Mouse (Mus musculus): ENCODE results near the gene Lcp2. TPM values are rescaled to one million over a fixed set of nuclear protein-coding genes. Genes with fewer than 3 reads are reported as not detected.

The Lcp2 gene
- polyA plus RNA-seq, 1 experiment from 2014 or later = 2.3 TPM

- WGBS = 82% methylated on average over 10 of the region's 10 CpGs
- H3K4me3 ChIP-seq = no peak within 1 kb of the TSS
- ATAC-seq (replicated peaks; ENCODE audit: insufficient number of reproducible peaks, insufficient read depth, low FRiP score, low read depth) = no peak
Observed at GRCm38 (mm10) chr11:34098422-34098821, 51.7 kb downstream of the Lcp2 start, which contains the start of gene 4930469K13Rik. Gene 4930469K13Rik, minus strand, starts transcription at chr11:34098554.

GRCm38 (mm10) chr11:34101827-34102226 lies 55.1 kb downstream of the Lcp2 start:
- H3K4me3 ChIP-seq = no peak overlapping the region
- ATAC-seq (replicated peaks; ENCODE audit: insufficient number of reproducible peaks, insufficient read depth, low FRiP score, low read depth) = no peak
- no peaks in the 10 kb centered on the region for H3K27me3 ChIP-seq
- no peak overlapping the region for H3K27ac ChIP-seq
- no peak overlapping the region for H3K9ac ChIP-seq
- 58% methylated on average over 4 of the region's 4 CpGs for whole genome bisulfite sequencing
- no peak overlapping the region for H3K4me2 ChIP-seq
- no peaks in the 10 kb centered on the region for H3K4me1 ChIP-seq (replicated peaks)
- H3K9me3 ChIP-seq (replicated peaks) = no peaks in the 10 kb centered on the region
- no peaks in the 10 kb centered on the region for H3K36me3 ChIP-seq

More at GRCm38 (mm10) chr11:34098422-34098821, 51.7 kb downstream of the Lcp2 start, which contains the start of gene 4930469K13Rik:
- no peak within 1 kb of the TSS for H3K9ac ChIP-seq
- no peaks in the 10 kb centered on the region for H3K4me1 ChIP-seq (replicated peaks)
- no peaks in the 10 kb centered on the region for H3K9me3 ChIP-seq (replicated peaks)
- no peak within 1 kb of the TSS for H3K4me2 ChIP-seq
- H3K36me3 ChIP-seq = no peaks in the 10 kb centered on the region
- no peak within 1 kb of the TSS for H3K27ac ChIP-seq
- no peaks in the 10 kb centered on the region for H3K27me3 ChIP-seq

- Histone ChIP-seq H3K36me3 (no peaks in the 10 kb centered on the region), H3K4me2 (no peak overlapping the region), H3K4me3 (no peak overlapping the region), H3K27me3 (no peaks in the 10 kb centered on the region), H3K4me1 (replicated peaks) (no peaks in the 10 kb centered on the region), H3K27ac (no peak overlapping the region), H3K9me3 (replicated peaks) (no peaks in the 10 kb centered on the region), H3K9ac (no peak overlapping the region)
- 41% methylated on average over 1 of the region's 1 CpGs for WGBS
- ATAC-seq (replicated peaks; ENCODE audit: insufficient number of reproducible peaks, insufficient read depth, low FRiP score, low read depth) = no peak
Observed at GRCm38 (mm10) chr11:34104919-34105318, 58.2 kb downstream of the Lcp2 start.

- H3K27me3 ChIP-seq = no peaks in the 10 kb centered on the region
- ATAC-seq (replicated peaks; ENCODE audit: insufficient number of reproducible peaks, insufficient read depth, low FRiP score, low read depth) = no peak
- no peaks in the 10 kb centered on the region for H3K36me3 ChIP-seq
- no peaks in the 10 kb centered on the region for H3K4me1 ChIP-seq (replicated peaks)
- H3K9me3 ChIP-seq (replicated peaks) = no peaks in the 10 kb centered on the region
- H3K4me3 ChIP-seq = no peak overlapping the region
- H3K9ac ChIP-seq = no peak overlapping the region
- no peak overlapping the region for H3K27ac ChIP-seq
- H3K4me2 ChIP-seq = no peak overlapping the region
- WGBS = 89% methylated on average over 1 of the region's 1 CpGs
Observed at GRCm38 (mm10) chr11:34109260-34109659, 62.5 kb downstream of the Lcp2 start.

GRCm38 (mm10) chr11:34111940-34112339 lies 65.2 kb downstream of the Lcp2 start:
- no peak for ATAC-seq (replicated peaks; ENCODE audit: insufficient number of reproducible peaks, insufficient read depth, low FRiP score, low read depth)
- no peaks in the 10 kb centered on the region for H3K4me1 ChIP-seq (replicated peaks)
- no peak overlapping the region for H3K9ac ChIP-seq
- H3K4me2 ChIP-seq = no peak overlapping the region
- WGBS = 65% methylated on average over 7 of the region's 7 CpGs
- H3K27me3 ChIP-seq = no peaks in the 10 kb centered on the region
- no peak overlapping the region for H3K27ac ChIP-seq
- H3K4me3 ChIP-seq = no peak overlapping the region
- no peaks in the 10 kb centered on the region for H3K9me3 ChIP-seq (replicated peaks)
- no peaks in the 10 kb centered on the region for H3K36me3 ChIP-seq

GRCm38 (mm10) chr11:34112781-34113380 lies 66.2 kb downstream of the Lcp2 start:
- no peak for ATAC-seq (replicated peaks; ENCODE audit: insufficient number of reproducible peaks, insufficient read depth, low FRiP score, low read depth)
- 54% methylated on average over 4 of the region's 4 CpGs for WGBS

GRCm38 (mm10) chr11:34113760-34114159 lies 67.0 kb downstream of the Lcp2 start:
- H3K4me2 ChIP-seq = no peak overlapping the region
- H3K27ac ChIP-seq = no peak overlapping the region
- no peaks in the 10 kb centered on the region for H3K36me3 ChIP-seq
- no peaks in the 10 kb centered on the region for H3K27me3 ChIP-seq
- H3K9ac ChIP-seq = no peak overlapping the region
- H3K9me3 ChIP-seq (replicated peaks) = no peaks in the 10 kb centered on the region
- H3K4me1 ChIP-seq (replicated peaks) = no peaks in the 10 kb centered on the region
- no peak for ATAC-seq (replicated peaks; ENCODE audit: insufficient number of reproducible peaks, insufficient read depth, low FRiP score, low read depth)
- H3K4me3 ChIP-seq = no peak overlapping the region
- 43% methylated on average over 2 of the region's 2 CpGs for WGBS

More at GRCm38 (mm10) chr11:34112781-34113380, 66.2 kb downstream of the Lcp2 start:
- Histone ChIP-seq H3K4me2 (no peak overlapping the region), H3K4me1 (replicated peaks) (no peaks in the 10 kb centered on the region), H3K27ac (no peak overlapping the region), H3K27me3 (no peaks in the 10 kb centered on the region), H3K4me3 (no peak overlapping the region), H3K36me3 (no peaks in the 10 kb centered on the region), H3K9ac (no peak overlapping the region), H3K9me3 (replicated peaks) (no peaks in the 10 kb centered on the region)

GRCm38 (mm10) chr11:34116572-34117135 lies 69.9 kb downstream of the Lcp2 start:
- WGBS = 20% methylated on average over 2 of the region's 2 CpGs
- peak; percentile 43; the same call in 1 of the 2 replicates for ATAC-seq (replicated peaks; ENCODE audit: insufficient number of reproducible peaks, insufficient read depth, low FRiP score, low read depth)
- H3K4me3 ChIP-seq = no peak overlapping the region

GRCm38 (mm10) chr11:34117581-34117980 lies 70.9 kb downstream of the Lcp2 start:
- Histone ChIP-seq H3K9me3 (replicated peaks) (no peaks in the 10 kb centered on the region), H3K4me3 (no peak overlapping the region), H3K27ac (no peak overlapping the region), H3K36me3 (no peaks in the 10 kb centered on the region), H3K4me1 (replicated peaks) (no peaks in the 10 kb centered on the region), H3K9ac (no peak overlapping the region), H3K4me2 (no peak overlapping the region), H3K27me3 (no peaks in the 10 kb centered on the region)
- no peak for ATAC-seq (replicated peaks; ENCODE audit: insufficient number of reproducible peaks, insufficient read depth, low FRiP score, low read depth)
- WGBS = 68% methylated on average over 3 of the region's 3 CpGs

More at GRCm38 (mm10) chr11:34116572-34117135, 69.9 kb downstream of the Lcp2 start:
- Histone ChIP-seq H3K36me3 (no peaks in the 10 kb centered on the region), H3K9me3 (replicated peaks) (no peaks in the 10 kb centered on the region), H3K4me1 (replicated peaks) (no peaks in the 10 kb centered on the region), H3K27ac (no peak overlapping the region), H3K27me3 (no peaks in the 10 kb centered on the region), H3K9ac (no peak overlapping the region), H3K4me2 (no peak overlapping the region)

- H3K4me1 ChIP-seq (replicated peaks) = no peaks in the 10 kb centered on the region
- no peaks in the 10 kb centered on the region for H3K36me3 ChIP-seq
- ATAC-seq (replicated peaks; ENCODE audit: insufficient number of reproducible peaks, insufficient read depth, low FRiP score, low read depth) = no peak
- no peaks in the 10 kb centered on the region for H3K27me3 ChIP-seq
- no peaks in the 10 kb centered on the region for H3K9me3 ChIP-seq (replicated peaks)
- H3K27ac ChIP-seq = no peak overlapping the region
- H3K9ac ChIP-seq = no peak overlapping the region
- H3K4me2 ChIP-seq = no peak overlapping the region
- H3K4me3 ChIP-seq = no peak overlapping the region
- WGBS = 85% methylated on average over 3 of the region's 3 CpGs
Observed at GRCm38 (mm10) chr11:34118319-34118718, 71.6 kb downstream of the Lcp2 start.

GRCm38 (mm10) chr11:34123147-34123546 lies 76.4 kb downstream of the Lcp2 start:
- Histone ChIP-seq H3K36me3 (no peaks in the 10 kb centered on the region), H3K4me2 (no peak overlapping the region), H3K4me3 (no peak overlapping the region), H3K9me3 (replicated peaks) (no peaks in the 10 kb centered on the region), H3K4me1 (replicated peaks) (no peaks in the 10 kb centered on the region), H3K27me3 (peaks cover 4% of the 10 kb centered on the region; the same call in 1 of the 2 replicates), H3K27ac (no peak overlapping the region), H3K9ac (no peak overlapping the region)
- ATAC-seq (replicated peaks; ENCODE audit: insufficient number of reproducible peaks, insufficient read depth, low FRiP score, low read depth) = no peak
- WGBS = 13% methylated on average over 2 of the region's 2 CpGs

GRCm38 (mm10) chr11:34124852-34125251 lies 78.1 kb downstream of the Lcp2 start:
- H3K27me3 ChIP-seq = peaks cover 4% of the 10 kb centered on the region
- ATAC-seq (replicated peaks; ENCODE audit: insufficient number of reproducible peaks, insufficient read depth, low FRiP score, low read depth) = no peak
- no peak overlapping the region for H3K4me3 ChIP-seq
- H3K9me3 ChIP-seq (replicated peaks) = no peaks in the 10 kb centered on the region
- no peaks in the 10 kb centered on the region for H3K4me1 ChIP-seq (replicated peaks)
- no peak overlapping the region for H3K4me2 ChIP-seq
- WGBS = 18% methylated on average over 7 of the region's 7 CpGs
- H3K36me3 ChIP-seq = no peaks in the 10 kb centered on the region
- H3K27ac ChIP-seq = no peak overlapping the region
- H3K9ac ChIP-seq = no peak overlapping the region

Measured in heart, embryonic 15.5 days (tissue).